ENCODE assay signal across 15 mouse cellular contexts in the genomic region with DNA sequence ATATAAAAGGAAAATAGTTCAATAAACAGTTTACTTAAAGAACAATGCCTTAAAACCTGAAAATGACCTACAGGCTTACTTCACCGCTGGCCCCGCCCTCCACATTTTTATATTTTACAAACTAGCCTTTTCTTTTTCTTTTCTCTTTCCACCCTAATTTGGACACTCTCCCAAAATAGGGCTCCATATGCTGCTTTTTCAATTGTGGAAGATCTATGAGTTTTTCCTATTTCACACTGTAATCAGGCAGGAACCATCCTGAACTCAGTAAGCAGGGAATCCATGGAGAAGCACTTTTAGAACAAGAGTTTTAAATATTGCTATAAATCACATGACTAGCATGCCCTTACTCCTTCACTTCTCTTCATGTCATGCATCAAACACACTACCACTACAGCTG.
DNase-seq lines count a peak whose midpoint lies in the region.
"Had no signal": no experiment of that assay in that cellular context is flagged by ENCODE, and none has a peak within 500 bp of the region (broad histone marks: within the 10 kb centered on the region; RNA-seq: fewer than 3 reads in every experiment).

No protein-coding gene starts in this region.

- intact Hi-C loops in left cerebral cortex, postnatal 25 days (cut with DNase I) = no loop called here
- intact Hi-C loops in left cerebral cortex, postnatal 14 days (cut with DNase I) = no loop called here

- DNase-seq in left cerebral cortex, postnatal 25 days (ENCODE audit: low spot score in 2 of 2) = peak; percentile 12 to 71
- DNase-seq in left cerebral cortex, postnatal 14 days (ENCODE audit: low spot score in 2 of 2) = no peak
- DNase-seq in brain, adult 2 months (ENCODE audit: low read depth, low spot score) = peak; percentile 47
- peak; percentile 35 for DNase-seq in telencephalon, adult 2 months (ENCODE audit: low read depth, low spot score)
- DNase-seq in layer of hippocampus, postnatal 10 days (ENCODE audit: low spot score in 2 of 2) = no peak
- DNase-seq: adrenal gland, adult 8-10 months; adrenal gland, postnatal 14 days; adrenal gland, postnatal 36 days; cerebellum, adult 11 months; cerebellum, adult 18-20 months; cerebellum, adult 8-10 months; cerebellum, adult 9-11 months; cerebellum, postnatal 14 days; cerebellum, postnatal 36 days; embryo, embryonic 11 days had no signal

Comparison
In these comparisons a context has a peak if more than half of its experiments do, and no peak if none do; other contexts are left out.
1. DNase-seq: peak in left cerebral cortex, postnatal 25 days (2 of 2), brain, adult 2 months (single experiment) and telencephalon, adult 2 months (single experiment); none in left cerebral cortex, postnatal 14 days (0 of 2) and layer of hippocampus, postnatal 10 days (0 of 2).